Mouse (Mus musculus): ENCODE data around the gene Prkd2.

- peak; percentile 26; the same call in 1 of the 2 replicates for TF ChIP-seq POLR2A (IDR thresholded peaks at IDR 0.05; ENCODE audit: extremely low read depth, insufficient read depth, low read length)
- no peak for TF ChIP-seq CTCF (IDR thresholded peaks at IDR 0.05; ENCODE audit: extremely low read depth, insufficient read depth, low read length)
Measured at GRCm38 (mm10) chr7:16914453-16915343, 72.0 kb downstream of the Prkd2 start.

Data from cortical plate, adult 2 months (tissue).